Mouse (Mus musculus): Measurements from ENCODE around the gene Ncaph2.

Gene Ncaph2

DNA sequence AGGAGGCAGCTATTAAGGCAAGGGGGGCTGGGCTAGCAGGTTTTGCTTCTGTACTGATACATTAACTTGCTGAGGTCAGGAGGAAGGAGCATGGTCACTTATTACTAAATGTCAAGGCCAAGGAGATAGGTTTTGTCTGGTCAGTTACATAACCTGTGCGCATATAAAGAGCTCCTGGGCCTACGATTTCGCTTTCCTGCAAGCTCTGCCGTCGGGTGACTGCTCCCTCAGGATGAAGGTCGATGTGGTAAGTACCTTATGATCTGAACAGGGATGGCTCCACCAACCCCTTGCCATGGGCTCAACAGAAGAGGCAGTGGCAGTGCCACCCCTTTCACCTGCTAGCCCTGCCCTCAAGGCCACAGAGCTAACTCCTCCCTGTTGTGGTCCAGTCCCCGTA lies 21.2 kb upstream of the Ncaph2 start, which contains the start of gene Miox:
Miox (plus strand) TSS at position 128 of the 400 bp plus-strand sequence.
- TF ChIP-seq GATA4 (IDR thresholded peaks at IDR 0.05; ENCODE audit: insufficient replicate concordance, low read length): no peak

DNA sequence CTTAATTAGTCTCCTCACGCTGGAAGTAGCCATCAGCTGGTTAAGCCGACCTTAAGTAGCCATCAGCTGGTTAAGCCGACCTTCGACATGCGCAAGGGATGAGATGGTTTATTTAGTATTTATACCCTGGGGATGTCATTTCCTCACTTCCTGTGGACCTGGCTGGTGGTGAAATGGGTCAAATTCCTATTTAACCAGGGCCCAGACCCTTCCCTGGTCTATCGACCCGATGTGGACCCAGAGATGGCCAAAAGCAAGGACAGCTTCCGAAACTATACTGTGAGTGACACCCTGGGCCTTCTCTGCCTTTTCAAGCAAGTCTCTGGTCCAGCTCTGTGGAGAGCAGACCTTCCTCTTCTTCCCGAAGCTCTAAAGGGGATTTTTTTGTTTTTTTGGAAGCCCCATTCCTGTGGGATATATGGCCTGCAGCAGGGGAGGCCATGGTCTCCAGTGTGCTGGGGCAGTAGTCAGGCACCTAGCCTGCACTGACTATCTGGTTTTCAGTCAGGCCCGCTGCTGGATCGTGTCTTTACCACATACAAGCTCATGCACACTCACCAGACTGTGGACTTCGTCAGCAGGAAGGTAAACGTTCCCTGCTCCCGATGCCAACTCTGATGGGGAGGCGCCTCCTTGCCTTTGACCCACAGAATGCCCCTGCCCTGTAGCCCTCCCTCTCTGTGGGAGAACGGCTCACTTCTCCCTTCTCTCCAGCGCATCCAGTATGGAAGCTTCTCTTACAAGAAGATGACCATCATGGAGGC lies 20.6 kb upstream of the Ncaph2 start:
- TF ChIP-seq GATA4 (IDR thresholded peaks at IDR 0.05; ENCODE audit: insufficient replicate concordance, low read length): no peak

GRCm38 (mm10) chr15:89336422-89336821 lies 19.1 kb upstream of the Ncaph2 start:
- no peak for TF ChIP-seq GATA4 (IDR thresholded peaks at IDR 0.05; ENCODE audit: insufficient replicate concordance, low read length)

DNA sequence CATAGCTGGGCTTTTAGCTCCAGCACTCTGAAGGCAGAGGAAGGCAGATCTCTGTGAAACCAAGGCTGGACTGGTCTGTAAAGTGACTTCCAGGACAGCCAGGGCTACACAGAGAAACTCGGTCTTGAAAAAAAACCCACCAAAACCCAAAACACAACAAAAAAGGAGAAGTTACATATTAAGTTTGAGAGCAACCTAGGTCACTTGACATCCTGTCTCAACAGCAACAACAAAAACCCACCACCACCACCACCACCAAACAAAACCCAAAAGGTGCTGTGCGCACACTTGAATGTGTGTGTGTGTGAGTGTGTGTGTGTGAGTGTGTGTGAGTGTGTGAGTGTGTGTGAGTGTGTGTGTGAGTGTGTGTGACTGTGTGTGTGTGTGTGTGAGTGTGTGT lies 15.8 kb upstream of the Ncaph2 start:
- no peak for TF ChIP-seq GATA4 (IDR thresholded peaks at IDR 0.05; ENCODE audit: insufficient replicate concordance, low read length)

DNA sequence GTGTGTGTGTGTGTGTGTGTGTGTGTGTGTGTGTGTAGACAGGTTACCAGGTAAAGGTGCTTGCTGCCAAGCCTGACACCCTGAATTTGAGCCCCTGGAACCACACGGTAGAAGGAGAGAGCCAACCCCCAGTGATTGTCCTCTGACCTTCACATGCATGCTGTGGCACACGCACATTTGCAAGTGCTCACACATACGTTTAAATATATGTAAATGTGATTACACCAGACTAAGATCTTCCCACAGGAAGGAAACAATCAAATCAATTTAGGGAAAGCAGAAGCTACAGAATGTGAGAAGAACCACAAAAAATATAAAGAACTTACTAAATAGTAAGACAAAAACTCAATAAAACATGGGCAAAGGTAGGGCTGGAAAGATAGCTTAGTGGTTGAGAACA lies 15.4 kb upstream of the Ncaph2 start:
- TF ChIP-seq GATA4 (IDR thresholded peaks at IDR 0.05; ENCODE audit: insufficient replicate concordance, low read length): no peak

- TF ChIP-seq GATA4 (IDR thresholded peaks at IDR 0.05; ENCODE audit: insufficient replicate concordance, low read length): no peak
These were observed 13.8 kb upstream of the Ncaph2 start for GRCm38 (mm10) chr15:89341678-89342077.

DNA sequence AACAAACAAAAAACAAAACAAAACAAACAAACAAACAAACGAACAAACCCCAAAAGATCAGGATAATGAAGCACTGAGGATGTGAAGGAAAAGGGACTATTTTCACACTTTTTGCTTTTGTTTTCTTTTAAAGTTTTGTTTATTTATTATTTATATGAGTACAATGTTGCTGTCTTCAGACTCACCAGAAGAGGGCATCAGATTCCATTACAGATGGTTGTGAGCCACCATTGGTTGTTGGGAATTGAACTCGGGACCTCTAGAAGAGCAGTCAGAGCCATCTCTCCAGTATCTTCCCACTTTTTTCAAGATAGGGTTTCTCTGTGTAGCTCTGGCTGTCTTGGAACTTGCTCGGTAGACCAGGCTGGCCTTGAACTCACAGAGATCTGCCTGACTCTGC lies 12.2 kb upstream of the Ncaph2 start:
- TF ChIP-seq GATA4 (IDR thresholded peaks at IDR 0.05; ENCODE audit: insufficient replicate concordance, low read length): no peak

GRCm38 (mm10) chr15:89350447-89350846 lies 5.1 kb upstream of the Ncaph2 start:
- no peak for TF ChIP-seq GATA4 (IDR thresholded peaks at IDR 0.05; ENCODE audit: insufficient replicate concordance, low read length)

DNA sequence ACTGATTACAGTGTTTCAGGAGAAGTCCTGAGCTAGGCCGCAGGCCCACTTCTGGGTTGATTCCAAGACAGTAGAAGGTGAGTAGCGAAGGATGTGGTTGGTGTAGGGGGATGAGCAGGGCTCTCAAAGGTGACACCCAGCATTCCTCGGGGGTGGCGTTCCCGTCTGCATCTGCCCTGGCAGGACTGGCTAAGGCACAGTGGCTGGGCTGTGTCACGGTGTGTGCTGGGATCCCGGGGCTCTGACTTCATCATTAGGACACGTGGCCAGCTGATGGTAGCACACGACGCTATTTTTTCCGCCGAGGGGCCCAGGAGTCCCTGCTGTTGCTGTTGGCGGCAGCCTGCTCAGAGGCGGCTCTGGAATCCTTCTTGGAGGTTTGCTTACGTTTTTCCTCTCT lies 4.2 kb upstream of the Ncaph2 start:
- no peak for TF ChIP-seq GATA4 (IDR thresholded peaks at IDR 0.05; ENCODE audit: insufficient replicate concordance, low read length)

DNA sequence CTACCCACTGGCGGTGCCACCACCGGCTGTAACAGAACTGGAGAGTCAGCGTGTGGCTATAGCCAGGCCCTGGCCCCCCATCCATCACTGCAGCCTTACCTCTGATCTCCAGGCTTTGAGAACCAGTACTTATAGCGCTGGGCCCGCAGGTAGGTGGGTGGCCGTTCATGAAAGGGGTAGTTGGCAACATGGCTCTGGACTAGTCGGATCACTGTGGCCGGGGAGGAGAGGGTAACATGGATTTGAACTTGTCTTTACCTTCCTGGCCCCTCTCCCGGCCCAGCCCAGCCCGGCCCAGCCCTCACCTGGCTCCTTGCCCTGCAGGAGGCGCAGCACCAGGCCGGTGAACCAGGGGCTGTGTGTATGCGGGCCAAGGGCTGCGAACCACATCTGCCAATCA lies 3.5 kb upstream of the Ncaph2 start:
- TF ChIP-seq GATA4 (IDR thresholded peaks at IDR 0.05; ENCODE audit: insufficient replicate concordance, low read length): no peak

- TF ChIP-seq GATA4 (IDR thresholded peaks at IDR 0.05; ENCODE audit: insufficient replicate concordance, low read length): no peak
These were observed 2.7 kb upstream of the Ncaph2 start for GRCm38 (mm10) chr15:89352795-89353194.

DNA sequence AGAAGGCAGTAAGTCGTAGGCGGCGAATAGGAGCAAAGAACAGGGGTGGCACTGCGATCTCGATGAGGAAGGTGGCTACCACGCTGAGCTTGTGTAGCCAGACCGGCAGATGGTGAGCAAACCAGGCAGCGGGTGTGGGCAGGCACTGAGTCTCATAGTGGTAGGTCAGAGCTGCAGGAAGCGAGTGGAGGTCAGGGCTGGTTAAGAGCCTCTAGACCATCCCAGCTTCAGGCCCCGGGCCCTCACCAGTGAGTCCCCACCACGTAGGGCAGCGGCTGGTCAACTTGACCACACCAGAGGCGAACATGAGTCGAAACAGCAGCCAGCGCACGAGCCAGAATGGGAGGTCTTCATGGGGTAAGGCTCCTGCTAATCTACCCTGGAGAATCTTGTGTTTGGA lies 1.7 kb upstream of the Ncaph2 start:
- no peak for TF ChIP-seq GATA4 (IDR thresholded peaks at IDR 0.05; ENCODE audit: insufficient replicate concordance, low read length)

- TF ChIP-seq GATA4 (IDR thresholded peaks at IDR 0.05; ENCODE audit: insufficient replicate concordance, low read length): no peak
These were observed 1.1 kb upstream of the Ncaph2 start for GRCm38 (mm10) chr15:89354455-89354854.

GRCm38 (mm10) chr15:89356372-89356771 lies 853 bp downstream of the Ncaph2 start:
- TF ChIP-seq GATA4 (IDR thresholded peaks at IDR 0.05; ENCODE audit: insufficient replicate concordance, low read length): peak; percentile 6; the same call in 1 of the 2 replicates

DNA sequence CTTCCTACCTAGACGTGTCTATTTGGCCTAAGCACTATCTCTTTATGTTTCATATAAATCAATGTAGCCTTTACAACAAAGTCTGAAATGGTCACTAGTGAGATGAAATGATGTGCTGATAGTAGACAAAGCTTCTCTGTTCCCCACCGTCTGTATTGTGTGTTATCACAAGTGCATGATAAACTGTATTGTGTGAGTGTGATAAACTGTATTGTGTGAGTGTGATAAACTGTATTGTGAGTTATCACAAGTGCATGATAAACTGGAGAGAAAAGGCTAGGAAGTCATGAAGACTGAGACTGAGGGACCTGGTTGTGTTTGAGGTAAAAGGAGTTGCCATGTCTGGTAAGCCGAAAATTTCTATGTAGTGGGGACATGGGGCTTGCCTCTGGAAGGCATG lies 3.3 kb downstream of the Ncaph2 start:
- no peak for TF ChIP-seq GATA4 (IDR thresholded peaks at IDR 0.05; ENCODE audit: insufficient replicate concordance, low read length)

DNA sequence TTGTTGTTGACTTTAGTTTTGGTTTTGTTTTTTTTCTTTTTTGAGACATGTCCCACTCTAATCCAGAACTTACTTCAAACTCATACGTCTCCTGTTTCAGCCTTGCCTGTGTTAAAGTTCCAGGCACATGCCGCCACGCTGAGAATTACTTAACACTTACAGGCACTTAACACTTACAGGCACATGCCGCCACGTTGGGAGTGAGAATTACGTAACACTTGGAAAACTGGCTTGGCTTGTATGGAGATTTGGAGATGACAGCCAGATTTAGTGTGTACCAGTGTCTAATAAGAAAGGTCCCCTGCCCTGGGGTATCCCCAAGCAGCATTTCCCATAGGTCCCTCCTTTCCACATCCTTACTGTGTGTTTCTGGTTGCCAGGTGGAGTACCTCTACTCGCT lies 7.5 kb downstream of the Ncaph2 start:
- no peak for TF ChIP-seq GATA4 (IDR thresholded peaks at IDR 0.05; ENCODE audit: insufficient replicate concordance, low read length)

DNA sequence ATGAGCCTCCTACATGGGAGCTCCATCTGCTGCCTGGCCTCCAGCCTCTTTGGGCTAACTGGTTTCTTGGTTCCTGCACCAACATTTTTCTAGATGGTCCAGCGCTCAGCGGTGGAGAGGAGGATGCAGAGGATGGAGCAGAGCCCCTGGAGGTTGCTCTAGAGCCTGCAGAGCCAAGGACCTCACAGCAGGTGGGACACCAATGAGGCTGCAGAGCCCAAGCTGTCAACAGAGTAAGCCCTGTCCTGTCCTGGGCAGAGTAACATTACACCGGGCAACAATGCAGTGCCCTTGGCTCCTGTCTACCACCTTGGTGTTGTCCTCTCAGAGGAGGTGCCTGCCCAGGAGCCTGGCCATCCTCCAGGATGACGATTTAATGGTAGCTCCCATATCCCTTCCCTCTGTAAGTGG lies 9.6 kb downstream of the Ncaph2 start:
- TF ChIP-seq GATA4 (IDR thresholded peaks at IDR 0.05; ENCODE audit: insufficient replicate concordance, low read length): no peak

Data from liver, adult (tissue).